Mouse (Mus musculus): ENCODE data around the gene Cmtm5. TPM values are rescaled to one million over a fixed set of nuclear protein-coding genes. Genes with fewer than 3 reads are reported as not detected.

The Cmtm5 gene
- polyA plus RNA-seq, 1 experiment from 2014 or later = 2.1 TPM

- no peaks in the 10 kb centered on the region for H3K36me3 ChIP-seq (ENCODE audit: insufficient read depth, low read length)
- no peak overlapping the region for H3K27ac ChIP-seq
- H3K9ac ChIP-seq (ENCODE audit: low read depth, low read length) = no peak overlapping the region
- no peaks in the 10 kb centered on the region for H3K27me3 ChIP-seq (ENCODE audit: insufficient read depth, low read length)
- peaks cover 13% of the 10 kb centered on the region for H3K4me1 ChIP-seq (replicated peaks; ENCODE audit: insufficient read depth, low read length)
- no peak overlapping the region for H3K4me3 ChIP-seq (replicated peaks; ENCODE audit: low read depth, low read length)
- no peak overlapping the region for H3K4me2 ChIP-seq (ENCODE audit: low read length)
- no peak for ATAC-seq (replicated peaks; ENCODE audit: low FRiP score, low read depth)
- WGBS = 61% methylated on average over 5 of the region's 5 CpGs
- H3K9me3 ChIP-seq (replicated peaks; ENCODE audit: low read length) = no peaks in the 10 kb centered on the region
- no peak for DNase-seq (ENCODE audit: low spot score)
- TF ChIP-seq CTCF (IDR thresholded peaks at IDR 0.05; ENCODE audit: low read depth) = no peak
These were observed 6.3 kb upstream of the Cmtm5 start for GRCm38 (mm10) chr14:54929801-54930200.

DNA sequence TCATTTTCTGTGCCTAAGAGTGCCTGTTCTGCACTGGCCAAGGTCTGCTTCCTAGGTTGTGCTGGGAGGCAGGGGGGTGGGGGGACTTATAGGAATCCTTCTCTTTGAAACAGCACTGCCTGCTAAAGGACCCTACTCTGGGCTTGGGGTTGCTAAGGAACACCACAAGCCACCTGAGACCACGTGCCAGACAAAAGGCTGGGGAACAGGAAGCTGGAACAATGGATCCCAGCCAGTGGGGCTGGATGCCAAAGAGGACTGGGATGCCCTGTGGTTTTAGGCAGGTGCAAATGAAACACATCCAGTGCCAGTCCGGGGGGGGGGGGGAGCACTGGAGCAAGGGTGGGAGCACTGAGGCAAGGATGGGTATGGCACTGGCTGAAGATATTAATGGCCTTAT, 5.6 kb upstream of the Cmtm5 start:
- H3K27ac ChIP-seq = no peak overlapping the region
- H3K9me3 ChIP-seq (replicated peaks; ENCODE audit: low read length) = no peaks in the 10 kb centered on the region
- ATAC-seq (replicated peaks; ENCODE audit: low FRiP score, low read depth) = no peak
- no peak overlapping the region for H3K4me3 ChIP-seq (replicated peaks; ENCODE audit: low read depth, low read length)
- 22% methylated on average over 2 of the region's 2 CpGs for WGBS
- DNase-seq (ENCODE audit: low spot score) = no peak
- H3K4me1 ChIP-seq (replicated peaks; ENCODE audit: insufficient read depth, low read length) = peaks cover 8% of the 10 kb centered on the region
- H3K9ac ChIP-seq (ENCODE audit: low read depth, low read length) = no peak overlapping the region
- no peak for TF ChIP-seq CTCF (IDR thresholded peaks at IDR 0.05; ENCODE audit: low read depth)
- H3K27me3 ChIP-seq (ENCODE audit: insufficient read depth, low read length) = no peaks in the 10 kb centered on the region
- H3K4me2 ChIP-seq (ENCODE audit: low read length) = no peak overlapping the region
- H3K36me3 ChIP-seq (ENCODE audit: insufficient read depth, low read length) = no peaks in the 10 kb centered on the region

DNA sequence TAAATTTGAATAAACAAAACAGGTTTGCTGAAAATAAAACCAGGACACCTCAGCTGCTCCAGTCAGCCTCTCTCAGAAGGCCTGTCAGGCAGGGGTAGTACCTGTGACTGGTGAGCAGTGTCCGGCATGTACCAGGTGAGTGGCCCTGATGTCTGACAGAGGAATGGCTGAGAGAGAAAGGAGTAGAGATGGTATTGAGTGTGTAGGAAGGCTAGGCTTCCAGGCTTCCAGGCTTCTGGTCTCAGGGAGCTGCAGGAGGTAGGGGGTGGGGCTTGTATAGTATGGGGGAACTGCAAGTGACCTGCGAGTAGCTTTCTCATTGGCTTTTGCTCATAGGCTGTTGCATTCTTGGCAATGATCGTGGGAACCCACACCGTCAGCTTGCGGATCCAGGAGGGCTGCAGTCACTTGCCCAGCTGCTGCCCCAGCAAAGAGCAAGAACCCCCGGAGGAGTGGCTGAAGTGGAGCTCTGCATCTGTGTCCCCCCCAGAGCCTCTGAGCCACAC, 3.4 kb upstream of the Cmtm5 start, which contains the start of gene Il25:
TSS of gene Il25 (plus strand) at position 51 of the 506 bp plus-strand sequence.
- Histone ChIP-seq H3K4me3 (replicated peaks; ENCODE audit: low read depth, low read length) (no peak within 1 kb of the TSS), H3K27ac (no peak within 1 kb of the TSS), H3K9me3 (replicated peaks; ENCODE audit: low read length) (no peaks in the 10 kb centered on the region), H3K9ac (ENCODE audit: low read depth, low read length) (no peak within 1 kb of the TSS), H3K4me2 (ENCODE audit: low read length) (no peak within 1 kb of the TSS), H3K4me1 (replicated peaks; ENCODE audit: insufficient read depth, low read length) (peaks cover 8% of the 10 kb centered on the region), H3K36me3 (ENCODE audit: insufficient read depth, low read length) (no peaks in the 10 kb centered on the region), H3K27me3 (ENCODE audit: insufficient read depth, low read length) (no peaks in the 10 kb centered on the region)
- 0 out of 2 replicates have a peak, but pooled peaks have one; percentile 37 for ATAC-seq (replicated peaks; ENCODE audit: low FRiP score, low read depth)
- no peak for DNase-seq (ENCODE audit: low spot score)
- no peak for TF ChIP-seq CTCF (IDR thresholded peaks at IDR 0.05; ENCODE audit: low read depth)
- WGBS = 28% methylated on average over 6 of the region's 6 CpGs

DNA sequence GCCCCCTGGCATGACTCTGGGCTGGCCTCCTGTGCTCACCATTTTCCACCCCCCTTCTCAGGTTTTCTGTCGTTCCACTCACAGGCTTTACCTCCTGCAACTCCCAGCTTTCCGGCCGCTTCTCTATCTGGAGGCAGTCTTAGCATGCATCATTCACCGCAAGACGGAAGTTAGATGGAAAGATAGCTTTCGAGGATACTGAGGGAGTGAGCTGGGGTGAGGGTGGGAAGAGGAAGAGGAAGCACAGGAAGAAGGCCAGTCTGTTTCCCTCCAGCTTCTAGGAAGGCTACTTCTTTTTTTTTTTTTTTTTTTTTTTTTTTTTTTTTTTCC, 735 bp downstream of the Cmtm5 start:
- no peak overlapping the region for H3K4me3 ChIP-seq (replicated peaks; ENCODE audit: low read depth, low read length)
- H3K4me2 ChIP-seq (ENCODE audit: low read length) = no peak overlapping the region
- peak overlapping the region; percentile 47; the same call in 1 of the 2 replicates for H3K27ac ChIP-seq
- no peaks in the 10 kb centered on the region for H3K9me3 ChIP-seq (replicated peaks; ENCODE audit: low read length)
- 0 out of 2 replicates have a peak, but pooled peaks have one; percentile 7 for ATAC-seq (replicated peaks; ENCODE audit: low FRiP score, low read depth)
- peak; percentile 66 for DNase-seq (ENCODE audit: low spot score)
- no peak overlapping the region for H3K9ac ChIP-seq (ENCODE audit: low read depth, low read length)
- WGBS = 23% methylated on average over 6 of the region's 6 CpGs
- peaks cover 13% of the 10 kb centered on the region for H3K4me1 ChIP-seq (replicated peaks; ENCODE audit: insufficient read depth, low read length)
- TF ChIP-seq CTCF (IDR thresholded peaks at IDR 0.05; ENCODE audit: low read depth) = no peak
- no peaks in the 10 kb centered on the region for H3K36me3 ChIP-seq (ENCODE audit: insufficient read depth, low read length)
- H3K27me3 ChIP-seq (ENCODE audit: insufficient read depth, low read length) = no peaks in the 10 kb centered on the region

GRCm38 (mm10) chr14:54937361-54938182, 1.5 kb downstream of the Cmtm5 start:
- H3K27ac ChIP-seq = no peak overlapping the region
- H3K9ac ChIP-seq (ENCODE audit: low read depth, low read length) = no peak overlapping the region

GRCm38 (mm10) chr14:54938431-54939219, 2.6 kb downstream of the Cmtm5 start:
- no peak overlapping the region for H3K27ac ChIP-seq
- no peak overlapping the region for H3K4me2 ChIP-seq (ENCODE audit: low read length)
- no peaks in the 10 kb centered on the region for H3K27me3 ChIP-seq (ENCODE audit: insufficient read depth, low read length)
- DNase-seq (ENCODE audit: low spot score) (no peak), ATAC-seq (replicated peaks; ENCODE audit: low FRiP score, low read depth) (no peak)
- H3K36me3 ChIP-seq (ENCODE audit: insufficient read depth, low read length) = no peaks in the 10 kb centered on the region
- H3K9me3 ChIP-seq (replicated peaks; ENCODE audit: low read length) = no peaks in the 10 kb centered on the region
- WGBS = 72% methylated on average over 15 of the region's 15 CpGs
- H3K4me1 ChIP-seq (replicated peaks; ENCODE audit: insufficient read depth, low read length) = peaks cover 13% of the 10 kb centered on the region
- TF ChIP-seq CTCF (IDR thresholded peaks at IDR 0.05; ENCODE audit: low read depth) = no peak
- no peak overlapping the region for H3K9ac ChIP-seq (ENCODE audit: low read depth, low read length)
- no peak overlapping the region for H3K4me3 ChIP-seq (replicated peaks; ENCODE audit: low read depth, low read length)

More at GRCm38 (mm10) chr14:54937361-54938182, 1.5 kb downstream of the Cmtm5 start:
- Histone ChIP-seq H3K36me3 (ENCODE audit: insufficient read depth, low read length) (no peaks in the 10 kb centered on the region), H3K27me3 (ENCODE audit: insufficient read depth, low read length) (no peaks in the 10 kb centered on the region), H3K4me1 (replicated peaks; ENCODE audit: insufficient read depth, low read length) (peaks cover 13% of the 10 kb centered on the region), H3K4me3 (replicated peaks; ENCODE audit: low read depth, low read length) (no peak overlapping the region), H3K4me2 (ENCODE audit: low read length) (no peak overlapping the region), H3K9me3 (replicated peaks; ENCODE audit: low read length) (no peaks in the 10 kb centered on the region)
- 77% methylated on average over 16 of the region's 16 CpGs for WGBS
- ATAC-seq (replicated peaks; ENCODE audit: low FRiP score, low read depth) (no peak), DNase-seq (ENCODE audit: low spot score) (no peak)
- no peak for TF ChIP-seq CTCF (IDR thresholded peaks at IDR 0.05; ENCODE audit: low read depth)

Data from kidney, postnatal 0 days (tissue).